Mouse (Mus musculus): ENCODE measurements around the gene Rnaseh2a. TPM values are rescaled to one million over a fixed set of nuclear protein-coding genes. Genes with fewer than 3 reads are reported as not detected.
A peak's percentile ranks its signal among the peaks of the same experiment; 100 is the strongest.

Rnaseh2a gene
- total RNA-seq (2014; rRNA removed) (17.1 and 24.5 TPM in 2 replicates), polyA plus RNA-seq (2012; rRNA removed) (25.6 and 28.3 TPM in 2 replicates)

GRCm38 (mm10) chr8:84969241-84970134 is at the start of gene Rnaseh2a, which contains the start of the genes Gm49661 and Prdx2:
Gene Rnaseh2a, minus strand, starts transcription at chr8:84969767.
Gene Gm49661, minus strand, starts transcription at chr8:84969433.
Gene Prdx2, plus strand, starts transcription at chr8:84969587.
- under 1% methylated on average over 56 of the region's 56 CpGs for WGBS
- Histone ChIP-seq H3K9ac (ENCODE audit: low read depth, low read length) (peak within 1 kb of the TSS; percentile 62), H3K27ac (replicated peaks; ENCODE audit: insufficient read depth, low read depth, low read length) (peak within 1 kb of the TSS; percentile 79), H3K79me2 (ENCODE audit: control insufficient read depth, insufficient read depth, low read length) (no peaks in the 10 kb centered on the region), H3K36me3 (ENCODE audit: control insufficient read depth, insufficient read depth, low read length) (peaks cover 3% of the 10 kb centered on the region), H3K4me1 (ENCODE audit: control insufficient read depth, insufficient read depth, low read length) (peaks cover 23% of the 10 kb centered on the region), H3K4me3 (ENCODE audit: insufficient read depth, low read depth, low read length) (peak within 1 kb of the TSS; percentile 68), H3K27me3 (ENCODE audit: control insufficient read depth, insufficient read depth, low read length) (no peaks in the 10 kb centered on the region)
- TF ChIP-seq CTCF (IDR thresholded peaks at IDR 0.05; ENCODE audit: low read depth, low read length) (no peak), POLR2A (IDR thresholded peaks at IDR 0.05; ENCODE audit: extremely low read depth, insufficient read depth, low read length) (peak; percentile 81; the same call in 1 of the 2 replicates)
- DNase-seq (ENCODE audit: extremely low read depth, low read depth, low spot score) = peak; percentile 78

- H3K36me3 ChIP-seq (ENCODE audit: control insufficient read depth, insufficient read depth, low read length) = peaks cover 3% of the 10 kb centered on the region; the same call in 1 of the 2 replicates
- H3K27ac ChIP-seq (replicated peaks; ENCODE audit: insufficient read depth, low read depth, low read length) = no peak overlapping the region
- H3K4me1 ChIP-seq (ENCODE audit: control insufficient read depth, insufficient read depth, low read length) = no peaks in the 10 kb centered on the region
- no peak overlapping the region for H3K4me3 ChIP-seq (ENCODE audit: insufficient read depth, low read depth, low read length)
- whole genome bisulfite sequencing = 78% methylated on average over 5 of the region's 5 CpGs
- H3K9ac ChIP-seq (ENCODE audit: low read depth, low read length) = no peak overlapping the region
- TF ChIP-seq POLR2A (IDR thresholded peaks at IDR 0.05; ENCODE audit: extremely low read depth, insufficient read depth, low read length) (no peak), CTCF (IDR thresholded peaks at IDR 0.05; ENCODE audit: low read depth, low read length) (no peak)
- DNase-seq (ENCODE audit: extremely low read depth, low read depth, low spot score) = no peak
- H3K79me2 ChIP-seq (ENCODE audit: control insufficient read depth, insufficient read depth, low read length) = 0 out of 2 replicates have a peak, but pooled peaks cover 2% of the 10 kb centered on the region
- H3K27me3 ChIP-seq (ENCODE audit: control insufficient read depth, insufficient read depth, low read length) = no peaks in the 10 kb centered on the region
Observed at GRCm38 (mm10) chr8:85017209-85017608, 47.6 kb upstream of the Rnaseh2a start.

GRCm38 (mm10) chr8:85016724-85017123 is 47.2 kb upstream of the Rnaseh2a start:
- TF ChIP-seq CTCF (IDR thresholded peaks at IDR 0.05; ENCODE audit: low read depth, low read length) = no peak
- TF ChIP-seq POLR2A (IDR thresholded peaks at IDR 0.05; ENCODE audit: extremely low read depth, insufficient read depth, low read length) = no peak
- Histone ChIP-seq H3K9ac (ENCODE audit: low read depth, low read length) (no peak overlapping the region), H3K79me2 (ENCODE audit: control insufficient read depth, insufficient read depth, low read length) (no peaks in the 10 kb centered on the region), H3K36me3 (ENCODE audit: control insufficient read depth, insufficient read depth, low read length) (peaks cover 3% of the 10 kb centered on the region; the same call in 1 of the 2 replicates), H3K27me3 (ENCODE audit: control insufficient read depth, insufficient read depth, low read length) (no peaks in the 10 kb centered on the region), H3K4me1 (ENCODE audit: control insufficient read depth, insufficient read depth, low read length) (no peaks in the 10 kb centered on the region), H3K4me3 (ENCODE audit: insufficient read depth, low read depth, low read length) (no peak overlapping the region), H3K27ac (replicated peaks; ENCODE audit: insufficient read depth, low read depth, low read length) (no peak overlapping the region)
- DNase-seq (ENCODE audit: extremely low read depth, low read depth, low spot score) = no peak
- 68% methylated on average over 10 of the region's 10 CpGs for WGBS

- Histone ChIP-seq H3K4me1 (ENCODE audit: control insufficient read depth, insufficient read depth, low read length) (no peaks in the 10 kb centered on the region), H3K27ac (replicated peaks; ENCODE audit: insufficient read depth, low read depth, low read length) (no peak within 1 kb of the TSS), H3K27me3 (ENCODE audit: control insufficient read depth, insufficient read depth, low read length) (peaks cover 9% of the 10 kb centered on the region), H3K36me3 (ENCODE audit: control insufficient read depth, insufficient read depth, low read length) (no peaks in the 10 kb centered on the region; the same call in 1 of the 2 replicates), H3K9ac (ENCODE audit: low read depth, low read length) (no peak within 1 kb of the TSS), H3K4me3 (ENCODE audit: insufficient read depth, low read depth, low read length) (peak within 1 kb of the TSS; percentile 2; the same call in 1 of the 2 replicates), H3K79me2 (ENCODE audit: control insufficient read depth, insufficient read depth, low read length) (no peaks in the 10 kb centered on the region)
- TF ChIP-seq POLR2A (IDR thresholded peaks at IDR 0.05; ENCODE audit: extremely low read depth, insufficient read depth, low read length) (no peak), CTCF (IDR thresholded peaks at IDR 0.05; ENCODE audit: low read depth, low read length) (no peak)
- no peak for DNase-seq (ENCODE audit: extremely low read depth, low read depth, low spot score)
- 77% methylated on average over 2 of the region's 2 CpGs for WGBS
Observed at GRCm38 (mm10) chr8:85014431-85014830, 44.9 kb upstream of the Rnaseh2a start, which contains the start of gene Best2. Gene Best2, minus strand, starts transcription at chr8:85014531.

GRCm38 (mm10) chr8:85013230-85013840 is 43.8 kb upstream of the Rnaseh2a start:
- 5% methylated on average over 26 of the region's 26 CpGs for whole genome bisulfite sequencing
- H3K36me3 ChIP-seq (ENCODE audit: control insufficient read depth, insufficient read depth, low read length) = no peaks in the 10 kb centered on the region; the same call in 1 of the 2 replicates

More at GRCm38 (mm10) chr8:85013230-85013840, 43.8 kb upstream of the Rnaseh2a start:
- no peaks in the 10 kb centered on the region for H3K79me2 ChIP-seq (ENCODE audit: control insufficient read depth, insufficient read depth, low read length)
- H3K27me3 ChIP-seq (ENCODE audit: control insufficient read depth, insufficient read depth, low read length) = peaks cover 13% of the 10 kb centered on the region
- no peak for TF ChIP-seq POLR2A (IDR thresholded peaks at IDR 0.05; ENCODE audit: extremely low read depth, insufficient read depth, low read length)
- TF ChIP-seq CTCF (IDR thresholded peaks at IDR 0.05; ENCODE audit: low read depth, low read length) = peak; percentile 81
- H3K27ac ChIP-seq (replicated peaks; ENCODE audit: insufficient read depth, low read depth, low read length) = no peak overlapping the region
- H3K4me3 ChIP-seq (ENCODE audit: insufficient read depth, low read depth, low read length) = peak overlapping the region; percentile 2; the same call in 1 of the 2 replicates
- no peaks in the 10 kb centered on the region for H3K4me1 ChIP-seq (ENCODE audit: control insufficient read depth, insufficient read depth, low read length)
- peak; percentile 55 for DNase-seq (ENCODE audit: extremely low read depth, low read depth, low spot score)
- no peak overlapping the region for H3K9ac ChIP-seq (ENCODE audit: low read depth, low read length)
